ENCODE assay signal across 7 mouse cellular contexts in genomic region chr6:72959175-72959574, GRCm38 (mm10). TPM values are rescaled to one million over a fixed set of nuclear protein-coding genes. Genes with fewer than 3 reads are reported as not detected.
A peak's percentile ranks its signal among the peaks of the same experiment; 100 is the strongest.
DNase-seq lines count a peak whose midpoint lies in the region; ATAC-seq lines count a peak whose summit lies in the region.

No protein-coding gene starts in this region.

- peak overlapping the region; percentile 58 for H3K4me2 ChIP-seq in lung, embryonic 15.5 days
- H3K4me2 ChIP-seq in embryonic facial prominence, embryonic 15.5 days (replicated peaks) = peak overlapping the region; percentile 72
- peak overlapping the region; percentile 71 for H3K4me2 ChIP-seq in intestine, embryonic 15.5 days (replicated peaks)
- peak overlapping the region; percentile 66 for H3K4me2 ChIP-seq in neural tube, embryonic 13.5 days

- H3K9ac ChIP-seq in lung, embryonic 15.5 days = peak overlapping the region; percentile 99; the same call in 1 of the 2 replicates
- no peak overlapping the region for H3K9ac ChIP-seq in embryonic facial prominence, embryonic 15.5 days
- H3K9ac ChIP-seq in intestine, embryonic 15.5 days = peak overlapping the region; percentile 94
- H3K9ac ChIP-seq in neural tube, embryonic 13.5 days = peak overlapping the region; percentile 100

- no peaks in the 10 kb centered on the region for H3K27me3 ChIP-seq in lung, embryonic 15.5 days
- no peaks in the 10 kb centered on the region for H3K27me3 ChIP-seq in embryonic facial prominence, embryonic 15.5 days
- H3K27me3 ChIP-seq in intestine, embryonic 15.5 days (replicated peaks) = no peaks in the 10 kb centered on the region
- H3K27me3 ChIP-seq in neural tube, embryonic 13.5 days = no peaks in the 10 kb centered on the region

- peak overlapping the region; percentile 76 for H3K4me3 ChIP-seq in lung, embryonic 15.5 days
- H3K4me3 ChIP-seq in embryonic facial prominence, embryonic 15.5 days (replicated peaks) = peak overlapping the region; percentile 93
- H3K4me3 ChIP-seq in intestine, embryonic 15.5 days (replicated peaks) = peak overlapping the region; percentile 83
- peak overlapping the region; percentile 89 for H3K4me3 ChIP-seq in neural tube, embryonic 13.5 days

- H3K4me1 ChIP-seq in lung, embryonic 15.5 days = peaks cover 42% of the 10 kb centered on the region
- H3K4me1 ChIP-seq in embryonic facial prominence, embryonic 15.5 days = peaks cover 30% of the 10 kb centered on the region
- peaks cover 21% of the 10 kb centered on the region for H3K4me1 ChIP-seq in intestine, embryonic 15.5 days (replicated peaks)
- peaks cover 47% of the 10 kb centered on the region for H3K4me1 ChIP-seq in neural tube, embryonic 13.5 days (replicated peaks)

- no peak for DNase-seq in lung, postnatal 36 days
- DNase-seq in natural killer cell, adult 2 months (ENCODE audit: low spot score in 2 of 2) = no peak

- H3K36me3 ChIP-seq in lung, embryonic 15.5 days = no peaks in the 10 kb centered on the region
- no peaks in the 10 kb centered on the region for H3K36me3 ChIP-seq in embryonic facial prominence, embryonic 15.5 days
- H3K36me3 ChIP-seq in intestine, embryonic 15.5 days = no peaks in the 10 kb centered on the region
- 0 out of 2 replicates have a peak, but pooled peaks cover 3% of the 10 kb centered on the region for H3K36me3 ChIP-seq in neural tube, embryonic 13.5 days

- ATAC-seq in lung, embryonic 15.5 days (ENCODE audit: borderline replicate concordance, extremely low read depth, low FRiP score, low TSS enrichment) = no peak
- no peak for ATAC-seq in embryonic facial prominence, embryonic 15.5 days (ENCODE audit: insufficient number of reproducible peaks, low FRiP score, low TSS enrichment, low read depth)
- no peak for ATAC-seq in intestine, embryonic 15.5 days
- ATAC-seq in neural tube, embryonic 13.5 days (ENCODE audit: low read depth) = no peak
- ATAC-seq in activated CD4-positive, CD25-positive, alpha-beta regulatory T cell, adult 4 months = no peak

- WGBS in lung, embryonic 15.5 days = 19% methylated on average over 4 of the region's 4 CpGs
- 15% methylated on average over 4 of the region's 4 CpGs for WGBS in embryonic facial prominence, embryonic 15.5 days
- 26% methylated on average over 4 of the region's 4 CpGs for WGBS in intestine, embryonic 15.5 days
- 31% methylated on average over 4 of the region's 4 CpGs for WGBS in neural tube, embryonic 13.5 days

- H3K27ac ChIP-seq in lung, embryonic 15.5 days = no peak overlapping the region
- H3K27ac ChIP-seq in embryonic facial prominence, embryonic 15.5 days (replicated peaks) = peak overlapping the region; percentile 68
- peak overlapping the region; percentile 72; the same call in 1 of the 2 replicates for H3K27ac ChIP-seq in intestine, embryonic 15.5 days
- peak overlapping the region; percentile 96 for H3K27ac ChIP-seq in neural tube, embryonic 13.5 days (replicated peaks)

- no peaks in the 10 kb centered on the region for H3K9me3 ChIP-seq in lung, embryonic 15.5 days
- no peaks in the 10 kb centered on the region for H3K9me3 ChIP-seq in embryonic facial prominence, embryonic 15.5 days (replicated peaks)
- H3K9me3 ChIP-seq in intestine, embryonic 15.5 days = no peaks in the 10 kb centered on the region
- H3K9me3 ChIP-seq in neural tube, embryonic 13.5 days = no peaks in the 10 kb centered on the region

RNA-seq across cellular contexts. Expression of gene Tmsb10, which starts 0.6 kb away (rescaled TPM):
- polyA plus RNA-seq in lung, embryonic 15.5 days (2015; fragmentation: Nextera tagmentation; extraction: Ambion mirVana) = 2,229 and 2,599 TPM in 2 replicates
- 1,643 and 1,735 TPM in 2 replicates for polyA plus RNA-seq in embryonic facial prominence, embryonic 15.5 days (2015; fragmentation: Nextera tagmentation; extraction: Ambion mirVana)
- 1,739 and 2,151 TPM in 2 replicates for polyA plus RNA-seq in intestine, embryonic 15.5 days (2015; fragmentation: Nextera tagmentation; extraction: Ambion mirVana)
- 4,458 and 5,080 TPM in 2 replicates for polyA plus RNA-seq in neural tube, embryonic 13.5 days (2015; fragmentation: Nextera tagmentation; extraction: Ambion mirVana)
- polyA plus RNA-seq in activated CD4-positive, CD25-positive, alpha-beta regulatory T cell, adult 4 months (2017; shearing (Covaris generic)) = 1,000 to 10,000 TPM; 4,284 to 5,100 TPM

RNA-seq across cellular contexts. Expression of gene Kcmf1, which starts 59.4 kb away (rescaled TPM):
- 45.9 and 48.9 TPM in 2 replicates for polyA plus RNA-seq in lung, embryonic 15.5 days (2015; fragmentation: Nextera tagmentation; extraction: Ambion mirVana)
- 41.3 and 41.8 TPM in 2 replicates for polyA plus RNA-seq in embryonic facial prominence, embryonic 15.5 days (2015; fragmentation: Nextera tagmentation; extraction: Ambion mirVana)
- 42.2 and 46.4 TPM in 2 replicates for polyA plus RNA-seq in intestine, embryonic 15.5 days (2015; fragmentation: Nextera tagmentation; extraction: Ambion mirVana)
- 34.4 and 35.1 TPM in 2 replicates for polyA plus RNA-seq in neural tube, embryonic 13.5 days (2015; fragmentation: Nextera tagmentation; extraction: Ambion mirVana)
- polyA plus RNA-seq in activated CD4-positive, CD25-positive, alpha-beta regulatory T cell, adult 4 months (2017; shearing (Covaris generic)) = 10 to 100 TPM; 10.1 to 12.0 TPM
